Mouse (Mus musculus) thymus, postnatal 25 days (tissue): ENCODE data around the gene Dydc2.

Experiments
- DNase-seq: peaks from one replicate; pipeline ENCODE4 v3.0.0; 2022

Gene Dydc2

GRCm38 (mm10) chr14:40999904-41000645, 68.9 kb downstream of the Dydc2 start:
- DNase-seq: no peak
